Mouse (Mus musculus) brain, embryonic 14.5 days (tissue): ENCODE measurements at regions not wholly inside any gene's neighbourhood (a gene's known extent, or its start where the extent isn't known, plus 50 kb on each side); places are given as distances from the start of the nearest gene placed in this dataset.

Experiments
- DNase-seq: peaks from one replicate; pipeline ENCODE4 v3.0.0-alpha.2; 2011; ENCODE audit warnings: low read depth
- CTCF ChIP-seq: fragments of 200-500 bp; IDR thresholded peaks from 2 replicates; pipeline ENCODE4 v1.5.1; 2012; ENCODE audit warnings: inconsistent platforms, mild to moderate bottlenecking, moderate library complexity, borderline replicate concordance; ENCODE audit not compliant: insufficient read depth, insufficient read length; ENCODE audit errors: extremely low read depth
- POLR2A ChIP-seq: fragments of 200-500 bp; IDR thresholded peaks from 2 replicates; pipeline ENCODE4 v1.6.1; 2012; ENCODE audit warnings: mild to moderate bottlenecking, inconsistent platforms, borderline replicate concordance; ENCODE audit not compliant: poor library complexity, insufficient read depth, insufficient read length, severe bottlenecking; ENCODE audit errors: extremely low read depth

- peak; percentile 89 for DNase-seq
- TF ChIP-seq POLR2A (no peak), CTCF (peak; percentile 93)
These were observed 55.7 kb upstream of the Haao start for GRCm38 (mm10) chr17:83903467-83903866.

- DNase-seq = no peak
- TF ChIP-seq POLR2A (no peak), CTCF (no peak)
These were observed 54.8 kb upstream of the Haao start for GRCm38 (mm10) chr17:83902523-83902922.

- DNase-seq = no peak
- TF ChIP-seq CTCF (no peak), POLR2A (no peak)
These were observed 54.3 kb upstream of the Haao start for GRCm38 (mm10) chr17:83902091-83902490.

- TF ChIP-seq CTCF = no peak
These were observed 51.9 kb upstream of the Haao start for GRCm38 (mm10) chr17:83899588-83900152.

GRCm38 (mm10) chr17:83898531-83898930 lies 50.8 kb upstream of the Haao start:
- TF ChIP-seq CTCF = no peak
- no peak for TF ChIP-seq POLR2A
- DNase-seq = no peak

More at GRCm38 (mm10) chr17:83899588-83900152, 51.9 kb upstream of the Haao start:
- DNase-seq = no peak
